Mouse (Mus musculus): ENCODE data around the gene Ank2. TPM values are rescaled to one million over a fixed set of nuclear protein-coding genes. Genes with fewer than 3 reads are reported as not detected.

Gene Ank2
- 100 to 1,000 TPM; 787 to 814 TPM for total RNA-seq (2021)
- long read RNA-seq, experiment 1, full-length matches to known transcripts = 47 of 114 reads
- long read RNA-seq, experiment 1, partial matches to known transcripts = 44 of 114 reads
- long read RNA-seq, experiment 1, other reads (novel, unspliced or antisense) = 23 of 114 reads
- long read RNA-seq, experiment 2, full-length matches to known transcripts = 22 of 70 reads
- long read RNA-seq, experiment 2, partial matches to known transcripts = 33 of 70 reads
- long read RNA-seq, experiment 2, other reads (novel, unspliced or antisense) = 15 of 70 reads

- DNase-seq (ENCODE audit: low spot score in 2 of 2) = peak; percentile 59 to 74
Measured at GRCm38 (mm10) chr3:127498742-127499400, at the start of gene Ank2. Ank2 (minus strand) TSS chr3:127499350.

GRCm38 (mm10) chr3:127547882-127548281 is 48.7 kb upstream of the Ank2 start:
- peak; percentile 20 to 24 for DNase-seq (ENCODE audit: low spot score in 2 of 2)

- DNase-seq (ENCODE audit: low spot score in 2 of 2) = no peak
Measured at GRCm38 (mm10) chr3:127544610-127545121, 45.5 kb upstream of the Ank2 start.

- DNase-seq (ENCODE audit: low spot score in 2 of 2) = no peak
Measured at GRCm38 (mm10) chr3:127543976-127544375, 44.8 kb upstream of the Ank2 start.

- DNase-seq (ENCODE audit: low spot score in 2 of 2) = no peak
Measured at GRCm38 (mm10) chr3:127539193-127539592, 40.0 kb upstream of the Ank2 start.

- DNase-seq (ENCODE audit: low spot score in 2 of 2) = no peak
Measured at GRCm38 (mm10) chr3:127530293-127530692, 31.1 kb upstream of the Ank2 start.

GRCm38 (mm10) chr3:127529824-127530223 is 30.7 kb upstream of the Ank2 start:
- DNase-seq (ENCODE audit: low spot score in 2 of 2) = no peak

GRCm38 (mm10) chr3:127529210-127529609 is 30.1 kb upstream of the Ank2 start:
- no peak for DNase-seq (ENCODE audit: low spot score in 2 of 2)

GRCm38 (mm10) chr3:127527465-127528034 is 28.4 kb upstream of the Ank2 start:
- DNase-seq (ENCODE audit: low spot score in 2 of 2) = no peak

- no peak for DNase-seq (ENCODE audit: low spot score in 2 of 2)
Measured at GRCm38 (mm10) chr3:127525188-127525819, 26.2 kb upstream of the Ank2 start.

GRCm38 (mm10) chr3:127521156-127521555 is 22.0 kb upstream of the Ank2 start:
- no peak for DNase-seq (ENCODE audit: low spot score in 2 of 2)

GRCm38 (mm10) chr3:127520300-127520699 is 21.1 kb upstream of the Ank2 start:
- no peak for DNase-seq (ENCODE audit: low spot score in 2 of 2)

- no peak for DNase-seq (ENCODE audit: low spot score in 2 of 2)
Measured at GRCm38 (mm10) chr3:127515251-127515650, 16.1 kb upstream of the Ank2 start.

GRCm38 (mm10) chr3:127513699-127514098 is 14.5 kb upstream of the Ank2 start:
- no peak for DNase-seq (ENCODE audit: low spot score in 2 of 2)

GRCm38 (mm10) chr3:127512794-127513335 is 13.7 kb upstream of the Ank2 start:
- no peak for DNase-seq (ENCODE audit: low spot score in 2 of 2)

GRCm38 (mm10) chr3:127511786-127512746 is 12.9 kb upstream of the Ank2 start:
- DNase-seq (ENCODE audit: low spot score in 2 of 2) = peak in 1 of 2 experiments; percentile 12

GRCm38 (mm10) chr3:127507878-127508783 is 9.0 kb upstream of the Ank2 start:
- DNase-seq (ENCODE audit: low spot score in 2 of 2) = no peak

- DNase-seq (ENCODE audit: low spot score in 2 of 2) = peak; percentile 20 to 54
Measured at GRCm38 (mm10) chr3:127498197-127498741, 881 bp downstream of the Ank2 start.

- DNase-seq (ENCODE audit: low spot score in 2 of 2) = no peak
Measured at GRCm38 (mm10) chr3:127492663-127493062, 6.5 kb downstream of the Ank2 start.
